Mouse (Mus musculus) regulatory T cell (primary cell): ENCODE measurements around the gene Olfr809.

Experiments used
- in situ Hi-C: fragments of 300-600 bp; cut with MboI, MseI; formaldehyde crosslinking; loops from one replicate; pipeline ENCODE4 v1.15.1; 2025; ENCODE audit warnings: high pct_unique_total_duplicates

The Olfr809 gene

GRCm38 (mm10) chr10:129774338-129774737 is at the start of gene Olfr809:
Gene Olfr809 (plus strand): TSS chr10:129774638.
- in situ Hi-C loops = no loop called here

- in situ Hi-C loops = no loop called here
These were observed 45.2 kb upstream of the Olfr809 start, which contains the start of gene Olfr805 for GRCm38 (mm10) chr10:129729275-129729674. Gene Olfr805 (minus strand): TSS chr10:129729375.

- in situ Hi-C loops = no loop called here
These were observed 32.6 kb upstream of the Olfr809 start, which contains the start of gene Olfr806 for GRCm38 (mm10) chr10:129741821-129742220. Gene Olfr806 (minus strand): TSS chr10:129741921.

GRCm38 (mm10) chr10:129757693-129758092 is 16.7 kb upstream of the Olfr809 start, which contains the start of gene Olfr807:
Gene Olfr807 (minus strand): TSS chr10:129757793.
- in situ Hi-C loops = no loop called here

GRCm38 (mm10) chr10:129765182-129765581 is 9.3 kb upstream of the Olfr809 start, which contains the start of gene Olfr808:
Gene Olfr808 (plus strand): TSS chr10:129765482.
- in situ Hi-C loops = no loop called here

- in situ Hi-C loops = no loop called here
These were observed 3.7 kb downstream of the Olfr809 start for GRCm38 (mm10) chr10:129778123-129778522.

GRCm38 (mm10) chr10:129794817-129795216 is 20.4 kb downstream of the Olfr809 start, which contains the start of gene Olfr810:
Gene Olfr810 (minus strand): TSS chr10:129794917.
- in situ Hi-C loops = no loop called here

GRCm38 (mm10) chr10:129804296-129804695 is 29.9 kb downstream of the Olfr809 start, which contains the start of gene Olfr811:
Gene Olfr811 (minus strand): TSS chr10:129804396.
- in situ Hi-C loops = no loop called here
